Comparison of ENCODE assay signal across 24 mouse cellular contexts in the genomic region with DNA sequence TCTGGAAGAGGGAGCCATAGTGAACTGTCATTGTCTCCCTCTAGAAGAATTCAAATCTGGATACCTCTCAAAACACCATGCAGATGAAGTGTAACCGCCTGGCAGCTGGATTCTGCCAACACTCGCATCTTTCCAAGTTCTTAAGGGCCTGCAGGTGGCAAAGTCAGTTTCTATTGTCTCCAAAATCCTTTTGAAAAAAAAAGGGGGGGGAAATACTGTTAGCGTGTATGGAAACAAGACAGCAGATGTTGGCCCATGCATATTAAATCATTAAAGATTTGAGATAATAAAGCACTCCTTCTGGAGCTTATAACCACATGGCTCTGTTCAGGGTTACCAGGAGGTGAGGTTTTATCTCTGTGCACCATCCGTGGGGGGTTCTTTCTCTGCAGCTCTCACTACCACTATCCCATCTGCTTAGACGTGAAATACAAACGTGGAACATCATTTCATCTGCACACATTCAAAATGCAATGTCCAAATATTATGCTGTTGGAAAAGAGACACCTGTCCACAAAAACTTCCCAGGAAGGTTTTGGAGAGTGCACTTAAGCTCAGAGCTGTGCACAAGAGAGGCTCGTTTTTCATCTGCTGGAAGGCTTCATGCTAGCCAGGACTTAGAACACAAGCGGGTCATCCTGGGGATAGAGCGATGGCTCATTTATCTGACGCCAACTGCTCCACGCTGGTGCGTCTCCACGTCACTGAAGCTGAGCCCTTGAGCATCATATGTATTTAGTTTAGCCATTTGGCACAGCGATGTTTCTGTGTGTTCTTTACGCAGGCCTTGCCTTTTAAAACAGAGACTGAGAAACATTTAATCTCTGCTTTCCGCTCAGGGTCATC.
A peak's percentile ranks its signal among the peaks of the same experiment; 100 is the strongest.
DNase-seq lines count a peak whose midpoint lies in the region; ATAC-seq lines count a peak whose summit lies in the region.
"Had no signal": no experiment of that assay in that cellular context is flagged by ENCODE, and none has a peak within 500 bp of the region (broad histone marks: within the 10 kb centered on the region; RNA-seq: fewer than 3 reads in every experiment).

No protein-coding gene starts in this region.

- H3K4me1 ChIP-seq in hindbrain, embryonic 13.5 days (replicated peaks), result peaks cover 6% of the 10 kb centered on the region; the same call in 1 of the 2 replicates
- no peaks in the 10 kb centered on the region for H3K4me1 ChIP-seq in hindbrain, embryonic 11.5 days (replicated peaks; ENCODE audit: control insufficient read depth, insufficient read depth, low read length)
- 0 out of 2 replicates have a peak, but pooled peaks cover 4% of the 10 kb centered on the region for H3K4me1 ChIP-seq in stomach, embryonic 14.5 days (ENCODE audit: control insufficient read depth, insufficient read depth, low read length)
- H3K4me1 ChIP-seq: embryonic facial prominence, embryonic 13.5 days; forebrain, embryonic 10.5 days had no signal

- H3K36me3 ChIP-seq in hindbrain, embryonic 13.5 days, result no peaks in the 10 kb centered on the region
- H3K36me3 ChIP-seq in hindbrain, embryonic 11.5 days (ENCODE audit: control insufficient read depth, insufficient read depth, low read length), result no peaks in the 10 kb centered on the region
- H3K36me3 ChIP-seq in stomach, embryonic 14.5 days (ENCODE audit: control insufficient read depth, insufficient read depth, low read length), result no peaks in the 10 kb centered on the region
- H3K36me3 ChIP-seq: embryonic facial prominence, embryonic 13.5 days; forebrain, embryonic 10.5 days; heart, embryonic 10.5 days; hindbrain, embryonic 15.5 days had no signal

- H3K9me3 ChIP-seq in hindbrain, embryonic 13.5 days, result no peaks in the 10 kb centered on the region
- H3K9me3 ChIP-seq in hindbrain, embryonic 11.5 days (ENCODE audit: control insufficient read depth, low read length), result no peaks in the 10 kb centered on the region
- H3K9me3 ChIP-seq in stomach, embryonic 14.5 days (ENCODE audit: control insufficient read depth, low read depth, low read length), result no peaks in the 10 kb centered on the region
- H3K9me3 ChIP-seq: embryonic facial prominence, embryonic 13.5 days; heart, embryonic 10.5 days; hindbrain, embryonic 15.5 days had no signal

- 73% methylated on average over 16 of the region's 16 CpGs for WGBS in hindbrain, embryonic 13.5 days
- WGBS in hindbrain, embryonic 11.5 days, result 84% methylated on average over 16 of the region's 16 CpGs
- WGBS in stomach, embryonic 14.5 days, result 37% methylated on average over 16 of the region's 16 CpGs

- peak overlapping the region; percentile 52 for H3K27ac ChIP-seq in hindbrain, embryonic 13.5 days
- no peak overlapping the region for H3K27ac ChIP-seq in hindbrain, embryonic 11.5 days (ENCODE audit: low read depth, low read length)
- H3K27ac ChIP-seq in stomach, embryonic 14.5 days (ENCODE audit: low read length), result peak overlapping the region; percentile 70
- H3K27ac ChIP-seq: embryonic facial prominence, embryonic 13.5 days; forebrain, embryonic 10.5 days; heart, embryonic 10.5 days; hindbrain, embryonic 15.5 days had no signal

- no peak for ATAC-seq in hindbrain, embryonic 13.5 days (ENCODE audit: low FRiP score)
- ATAC-seq in hindbrain, embryonic 11.5 days (ENCODE audit: low FRiP score), result no peak
- ATAC-seq in stomach, embryonic 14.5 days (ENCODE audit: insufficient number of reproducible peaks, insufficient read depth, low FRiP score, low read depth), result peak; percentile 83; the same call in 1 of the 2 replicates
- ATAC-seq: activated CD4-positive, CD25-positive, alpha-beta regulatory T cell, adult 4 months; forebrain, embryonic 14.5 days; Patski had no signal

- DNase-seq in hindbrain, embryonic 11.5 days (ENCODE audit: low spot score), result no peak
- DNase-seq in retina, postnatal 1 day, result peak; percentile 63
- DNase-seq in retina, embryonic 14.5 days (ENCODE audit: low spot score), result no peak
- no peak for DNase-seq in heart, adult 18-20 months
- DNase-seq in lung, postnatal 14 days, result no peak
- no peak for DNase-seq in adrenal gland, adult (ENCODE audit: inconsistent age in 2 of 2, low spot score in 1 of 2)
- DNase-seq: adrenal gland, adult 2 months; adrenal gland, postnatal 36 days; cerebellum, adult 11 months; cerebellum, adult 8-10 months; cerebellum, postnatal 14 days; gastrocnemius, postnatal 36 days; heart, adult 11 months; heart, postnatal 10 days had no signal

- H3K4me3 ChIP-seq in hindbrain, embryonic 13.5 days, result no peak overlapping the region
- no peak overlapping the region for H3K4me3 ChIP-seq in hindbrain, embryonic 11.5 days (ENCODE audit: low read depth, low read length)
- no peak overlapping the region for H3K4me3 ChIP-seq in stomach, embryonic 14.5 days (ENCODE audit: low read depth, low read length)
- H3K4me3 ChIP-seq: embryonic facial prominence, embryonic 13.5 days; erythroblast, embryonic 14.5 days; forebrain, embryonic 10.5 days; heart, embryonic 10.5 days; hindbrain, embryonic 15.5 days had no signal

- H3K27me3 ChIP-seq in hindbrain, embryonic 13.5 days, result no peaks in the 10 kb centered on the region
- no peaks in the 10 kb centered on the region for H3K27me3 ChIP-seq in hindbrain, embryonic 11.5 days (ENCODE audit: control insufficient read depth, insufficient read depth, low read length)
- no peaks in the 10 kb centered on the region for H3K27me3 ChIP-seq in stomach, embryonic 14.5 days (ENCODE audit: control insufficient read depth, insufficient read depth, low read length)
- H3K27me3 ChIP-seq: embryonic facial prominence, embryonic 13.5 days; hindbrain, embryonic 15.5 days; Patski had no signal

- H3K4me2 ChIP-seq in hindbrain, embryonic 13.5 days, result no peak overlapping the region
- no peak overlapping the region for H3K4me2 ChIP-seq in hindbrain, embryonic 11.5 days (replicated peaks; ENCODE audit: low read depth, low read length)
- no peak overlapping the region for H3K4me2 ChIP-seq in stomach, embryonic 14.5 days (replicated peaks; ENCODE audit: low read depth, low read length)
- H3K4me2 ChIP-seq: embryonic facial prominence, embryonic 13.5 days; hindbrain, embryonic 15.5 days had no signal

- H3K9ac ChIP-seq in hindbrain, embryonic 13.5 days, result no peak overlapping the region; the same call in 1 of the 2 replicates
- H3K9ac ChIP-seq in hindbrain, embryonic 11.5 days (ENCODE audit: low read depth, low read length), result no peak overlapping the region
- H3K9ac ChIP-seq in stomach, embryonic 14.5 days (replicated peaks; ENCODE audit: low read depth, low read length), result no peak overlapping the region
- H3K9ac ChIP-seq: embryonic facial prominence, embryonic 13.5 days; hindbrain, embryonic 15.5 days had no signal
